Mouse (Mus musculus): ENCODE measurements around the gene Ggta1.

GRCm38 (mm10) chr2:35406611-35407010 lies 56.4 kb downstream of the Ggta1 start:
- TF ChIP-seq MAFK (IDR thresholded peaks at IDR 0.05; ENCODE audit: insufficient read depth, low read depth, low read length) (no peak), ZNF384 (IDR thresholded peaks at IDR 0.05; ENCODE audit: low read depth, low read length) (no peak)

All from ES-E14 (cell line).